Mouse (Mus musculus): Measurements from ENCODE around the gene Pyroxd2. TPM values are rescaled to one million over a fixed set of nuclear protein-coding genes. Genes with fewer than 3 reads are reported as not detected.

Pyroxd2 gene
- total and polyA plus RNA-seq, 2 experiments from 2014 or later, result 1.9 to 2.6 TPM

- no peak for TF ChIP-seq CTCF (IDR thresholded peaks at IDR 0.05; ENCODE audit: low read depth)
- Histone ChIP-seq H3K4me2 (ENCODE audit: low read depth, low read length) (no peak overlapping the region), H3K9me3 (ENCODE audit: low read length) (no peaks in the 10 kb centered on the region), H3K4me3 (ENCODE audit: low read length) (no peak overlapping the region), H3K36me3 (ENCODE audit: insufficient read depth, low read length) (no peaks in the 10 kb centered on the region), H3K27me3 (ENCODE audit: insufficient read depth, low read length) (no peaks in the 10 kb centered on the region), H3K27ac (no peak overlapping the region), H3K4me1 (ENCODE audit: insufficient read depth, low read length) (0 out of 2 replicates have a peak, but pooled peaks cover 5% of the 10 kb centered on the region), H3K9ac (replicated peaks; ENCODE audit: low read length) (no peak overlapping the region)
- WGBS, result 72% methylated on average over 16 of the region's 16 CpGs
- ATAC-seq (no peak), DNase-seq (ENCODE audit: low spot score) (no peak)
Measured at GRCm38 (mm10) chr19:42725056-42725972, 27.3 kb downstream of the Pyroxd2 start.

- no peaks in the 10 kb centered on the region for H3K27me3 ChIP-seq (ENCODE audit: insufficient read depth, low read length)
- H3K9ac ChIP-seq (replicated peaks; ENCODE audit: low read length), result no peak overlapping the region
- no peak overlapping the region for H3K4me3 ChIP-seq (ENCODE audit: low read length)
- H3K27ac ChIP-seq, result no peak overlapping the region
- DNase-seq (ENCODE audit: low spot score) (peak; percentile 37), ATAC-seq (no peak)
- TF ChIP-seq CTCF (IDR thresholded peaks at IDR 0.05; ENCODE audit: low read depth), result peak; percentile 50
- WGBS, result 74% methylated on average over 6 of the region's 6 CpGs
- 0 out of 2 replicates have a peak, but pooled peaks cover 5% of the 10 kb centered on the region for H3K4me1 ChIP-seq (ENCODE audit: insufficient read depth, low read length)
- no peaks in the 10 kb centered on the region for H3K36me3 ChIP-seq (ENCODE audit: insufficient read depth, low read length)
- no peaks in the 10 kb centered on the region for H3K9me3 ChIP-seq (ENCODE audit: low read length)
- H3K4me2 ChIP-seq (ENCODE audit: low read depth, low read length), result no peak overlapping the region
Measured at GRCm38 (mm10) chr19:42723302-42723701, 29.3 kb downstream of the Pyroxd2 start.

GRCm38 (mm10) chr19:42722500-42722899 is 30.1 kb downstream of the Pyroxd2 start:
- TF ChIP-seq CTCF (IDR thresholded peaks at IDR 0.05; ENCODE audit: low read depth), result no peak
- H3K4me2 ChIP-seq (ENCODE audit: low read depth, low read length), result no peak overlapping the region
- H3K27ac ChIP-seq, result no peak overlapping the region
- no peak overlapping the region for H3K9ac ChIP-seq (replicated peaks; ENCODE audit: low read length)
- no peaks in the 10 kb centered on the region for H3K27me3 ChIP-seq (ENCODE audit: insufficient read depth, low read length)
- peaks cover 5% of the 10 kb centered on the region; the same call in 1 of the 2 replicates for H3K4me1 ChIP-seq (ENCODE audit: insufficient read depth, low read length)
- H3K4me3 ChIP-seq (ENCODE audit: low read length), result no peak overlapping the region
- H3K36me3 ChIP-seq (ENCODE audit: insufficient read depth, low read length), result no peaks in the 10 kb centered on the region
- DNase-seq (ENCODE audit: low spot score) (peak; percentile 44), ATAC-seq (0 out of 2 replicates have a peak, but pooled peaks have one; percentile 34)
- H3K9me3 ChIP-seq (ENCODE audit: low read length), result no peaks in the 10 kb centered on the region
- WGBS, result 20% methylated on average over 2 of the region's 2 CpGs

GRCm38 (mm10) chr19:42718101-42718500 is 34.5 kb downstream of the Pyroxd2 start:
- TF ChIP-seq CTCF (IDR thresholded peaks at IDR 0.05; ENCODE audit: low read depth), result no peak
- DNase-seq (ENCODE audit: low spot score), result no peak

GRCm38 (mm10) chr19:42717668-42718067 is 34.9 kb downstream of the Pyroxd2 start:
- ATAC-seq, result no peak
- TF ChIP-seq CTCF (IDR thresholded peaks at IDR 0.05; ENCODE audit: low read depth), result no peak
- WGBS, result 65% methylated on average over 5 of the region's 5 CpGs

More at GRCm38 (mm10) chr19:42718101-42718500, 34.5 kb downstream of the Pyroxd2 start:
- H3K9me3 ChIP-seq (ENCODE audit: low read length), result no peaks in the 10 kb centered on the region
- H3K4me2 ChIP-seq (ENCODE audit: low read depth, low read length), result no peak overlapping the region
- H3K27me3 ChIP-seq (ENCODE audit: insufficient read depth, low read length), result no peaks in the 10 kb centered on the region
- H3K9ac ChIP-seq (replicated peaks; ENCODE audit: low read length), result no peak overlapping the region
- no peak overlapping the region for H3K27ac ChIP-seq
- H3K36me3 ChIP-seq (ENCODE audit: insufficient read depth, low read length), result no peaks in the 10 kb centered on the region
- ATAC-seq, result no peak
- H3K4me1 ChIP-seq (ENCODE audit: insufficient read depth, low read length), result no peaks in the 10 kb centered on the region; the same call in 1 of the 2 replicates
- WGBS, result 65% methylated on average over 3 of the region's 3 CpGs
- no peak overlapping the region for H3K4me3 ChIP-seq (ENCODE audit: low read length)

GRCm38 (mm10) chr19:42716507-42716906 is 36.1 kb downstream of the Pyroxd2 start:
- DNase-seq (ENCODE audit: low spot score), result no peak
- Histone ChIP-seq H3K36me3 (ENCODE audit: insufficient read depth, low read length) (no peaks in the 10 kb centered on the region), H3K4me3 (ENCODE audit: low read length) (no peak overlapping the region), H3K9me3 (ENCODE audit: low read length) (no peaks in the 10 kb centered on the region), H3K27me3 (ENCODE audit: insufficient read depth, low read length) (no peaks in the 10 kb centered on the region), H3K4me2 (ENCODE audit: low read depth, low read length) (no peak overlapping the region), H3K27ac (no peak overlapping the region), H3K4me1 (ENCODE audit: insufficient read depth, low read length) (no peaks in the 10 kb centered on the region; the same call in 1 of the 2 replicates), H3K9ac (replicated peaks; ENCODE audit: low read length) (no peak overlapping the region)
- 62% methylated on average over 7 of the region's 7 CpGs for WGBS
- TF ChIP-seq CTCF (IDR thresholded peaks at IDR 0.05; ENCODE audit: low read depth), result no peak
- no peak for ATAC-seq

More at GRCm38 (mm10) chr19:42717668-42718067, 34.9 kb downstream of the Pyroxd2 start:
- H3K27me3 ChIP-seq (ENCODE audit: insufficient read depth, low read length), result no peaks in the 10 kb centered on the region
- no peak overlapping the region for H3K27ac ChIP-seq
- H3K9ac ChIP-seq (replicated peaks; ENCODE audit: low read length), result no peak overlapping the region
- H3K9me3 ChIP-seq (ENCODE audit: low read length), result no peaks in the 10 kb centered on the region
- no peaks in the 10 kb centered on the region; the same call in 1 of the 2 replicates for H3K4me1 ChIP-seq (ENCODE audit: insufficient read depth, low read length)
- no peaks in the 10 kb centered on the region for H3K36me3 ChIP-seq (ENCODE audit: insufficient read depth, low read length)
- DNase-seq (ENCODE audit: low spot score), result no peak
- no peak overlapping the region for H3K4me2 ChIP-seq (ENCODE audit: low read depth, low read length)
- no peak overlapping the region for H3K4me3 ChIP-seq (ENCODE audit: low read length)

Measured in hindbrain, postnatal 0 days (tissue).